Mouse (Mus musculus) frontal cortex, postnatal 25 days (tissue): ENCODE measurements around the gene Bean1.
"Not testable (repeated sequence)": the region's sequence is repeated elsewhere in the genome, so short reads cannot be mapped to it uniquely, and the experiment has no call there.

Experiments used
- DNase-seq, 2 experiments: peaks; one replicate each; pipeline ENCODE4 v3.0.0; 2022; ENCODE audit warnings: low spot score in 2 of 2

Gene Bean1

DNA sequence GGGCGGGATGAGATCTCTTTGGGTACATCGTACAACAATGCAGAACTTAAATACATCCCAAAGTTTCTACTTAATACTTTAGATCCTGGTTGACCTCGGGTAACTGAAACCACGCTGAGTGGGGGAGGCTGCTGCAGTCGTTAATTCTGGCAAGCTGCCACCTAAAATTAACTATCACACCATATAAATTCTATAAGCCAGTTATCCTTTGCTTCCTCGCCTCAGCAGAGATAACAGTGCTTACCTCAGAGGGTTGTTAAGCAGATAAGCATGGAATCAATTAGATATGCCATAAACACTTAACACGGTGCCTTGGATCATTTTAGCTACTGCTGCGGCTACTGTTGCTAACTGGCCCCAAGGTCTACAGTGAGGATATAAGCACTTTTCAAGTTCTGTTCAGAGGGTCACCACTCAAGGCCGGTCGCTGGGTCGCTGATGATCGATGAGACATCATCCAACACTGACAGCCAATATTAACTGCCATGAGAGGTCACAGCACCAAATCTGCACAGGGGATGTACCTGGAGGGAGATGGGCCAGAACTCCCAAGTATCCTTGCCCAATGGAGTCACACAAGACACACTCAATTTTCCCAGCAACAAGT, 71.9 kb downstream of the Bean1 start:
- DNase-seq = no peak

GRCm38 (mm10) chr8:104246621-104247020, 76.4 kb downstream of the Bean1 start:
- no peak for DNase-seq

- DNase-seq = no peak
Measured at GRCm38 (mm10) chr8:104247054-104247907, 77.0 kb downstream of the Bean1 start.

DNA sequence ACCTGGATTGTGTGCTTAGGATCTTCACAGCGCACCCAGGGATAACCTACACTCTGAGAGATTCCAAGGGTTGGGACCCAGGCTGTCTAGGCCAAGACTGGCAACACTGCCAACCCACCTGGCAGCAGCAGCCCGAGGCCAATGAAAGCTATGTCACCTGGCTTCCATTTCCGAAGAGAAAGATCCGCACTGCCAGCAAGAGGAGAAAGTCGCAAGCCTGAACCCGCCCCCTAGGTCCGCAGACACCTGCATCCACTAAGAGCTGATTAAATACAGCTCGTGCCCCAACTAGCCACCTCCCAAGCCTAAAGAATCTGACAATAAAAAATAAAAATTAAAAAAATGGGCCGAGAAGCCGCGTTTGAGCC, 77.7 kb downstream of the Bean1 start:
- no peak for DNase-seq

DNA sequence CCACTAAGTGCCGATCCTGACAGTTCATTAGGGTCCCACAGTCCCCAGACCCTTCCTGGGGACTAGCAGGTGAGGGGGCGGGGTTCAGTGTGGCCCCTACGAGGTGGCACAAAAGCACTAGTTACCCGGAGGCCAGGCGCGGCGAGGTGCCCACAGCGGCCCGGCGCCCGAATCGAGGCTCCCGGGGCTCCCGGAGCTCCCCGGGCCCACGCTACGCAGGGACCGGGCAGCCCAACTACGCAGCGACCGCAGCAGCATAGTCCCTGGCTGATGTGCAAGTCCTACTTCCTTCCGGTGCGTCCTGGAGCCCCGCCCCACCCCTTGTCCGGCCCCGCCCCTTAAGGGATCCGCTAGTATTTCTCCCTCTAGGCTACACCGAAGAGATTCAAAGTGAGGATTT, 78.0 kb downstream of the Bean1 start, which contains the start of gene Tk2:
Tk2 (minus strand) TSS at position 283 of the 400 bp plus-strand sequence.
- peak; percentile 52 to 68 for DNase-seq

- DNase-seq = no peak
Measured at GRCm38 (mm10) chr8:104249442-104249996, 79.3 kb downstream of the Bean1 start.

DNA sequence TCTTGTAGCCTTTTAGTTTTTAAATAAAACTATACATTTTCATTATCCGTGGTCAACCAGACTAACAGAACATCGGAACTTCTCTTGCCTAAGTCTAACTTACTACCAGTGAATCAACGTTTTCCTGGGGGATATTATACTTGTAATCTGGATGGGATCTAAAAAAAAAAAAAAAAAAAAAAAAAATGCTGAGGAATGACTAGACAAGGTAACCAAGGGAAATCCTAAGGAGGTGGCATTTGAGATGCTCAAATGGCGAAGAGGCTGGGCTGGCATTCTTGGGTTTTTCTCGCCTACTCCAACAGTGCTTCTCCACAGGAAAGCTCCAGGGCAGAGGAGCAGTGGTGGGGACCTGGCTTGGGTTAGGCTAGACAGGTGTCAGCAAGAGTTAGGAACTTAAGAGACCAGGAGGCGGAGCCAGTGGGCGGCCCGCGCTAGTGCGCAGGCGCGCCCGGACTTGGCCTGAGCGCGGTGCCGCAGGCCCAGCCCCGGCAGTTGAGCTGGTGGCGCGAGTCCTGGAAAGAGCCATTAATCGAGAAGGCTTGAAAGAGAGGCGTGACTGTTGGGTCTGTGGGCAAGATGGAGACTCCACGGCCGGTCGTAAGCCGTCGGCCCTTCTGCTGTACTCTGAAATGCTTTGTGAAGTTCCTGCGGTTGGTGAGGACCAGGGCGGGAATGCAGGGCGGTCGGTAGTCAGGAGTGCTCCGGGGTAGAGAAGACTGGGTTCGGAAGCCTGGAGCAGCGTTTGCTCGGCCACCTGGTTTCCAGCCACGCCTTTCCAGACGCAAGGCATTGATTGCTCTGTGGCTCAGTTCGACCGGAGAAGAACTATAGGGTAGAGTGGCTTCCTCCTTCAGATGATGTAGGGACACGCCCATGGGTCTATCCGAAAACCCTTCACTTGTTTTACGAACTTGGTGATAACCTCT, 80.5 kb downstream of the Bean1 start, which contains the start of gene Cklf:
Cklf (plus strand) TSS at position 423 of the 929 bp plus-strand sequence.
- DNase-seq = peak; percentile 57 to 59

- no peak for DNase-seq
Measured at GRCm38 (mm10) chr8:104251461-104251860, 81.2 kb downstream of the Bean1 start.

GRCm38 (mm10) chr8:104253016-104253415, 82.8 kb downstream of the Bean1 start:
- no peak for DNase-seq

DNA sequence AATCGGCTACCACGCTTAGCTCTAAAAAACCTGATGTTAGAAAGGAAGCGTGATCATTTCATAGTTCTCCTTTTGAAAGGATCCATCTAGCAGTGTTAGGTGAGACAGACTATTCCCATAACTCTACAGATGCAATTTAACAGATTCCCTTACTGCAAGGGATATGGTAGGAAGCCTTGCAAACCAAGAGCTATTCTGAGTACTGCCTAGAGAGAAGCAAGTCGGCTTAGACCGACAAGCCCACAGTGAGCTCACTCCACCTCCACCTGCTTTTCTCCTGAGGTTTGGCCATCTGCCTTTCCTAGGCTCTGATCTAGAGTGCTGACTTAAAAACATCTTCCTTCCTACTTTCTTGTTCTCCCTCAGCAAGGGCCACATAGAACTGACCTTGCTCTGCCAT, 91.6 kb downstream of the Bean1 start:
- not testable (repeated sequence) for DNase-seq

- DNase-seq = not testable (repeated sequence)
Measured at GRCm38 (mm10) chr8:104264271-104264935, 94.2 kb downstream of the Bean1 start.

GRCm38 (mm10) chr8:104268368-104268767, 98.1 kb downstream of the Bean1 start:
- DNase-seq = no peak
